Mouse (Mus musculus): ENCODE measurements around the gene Nfib. TPM values are rescaled to one million over a fixed set of nuclear protein-coding genes. Genes with fewer than 3 reads are reported as not detected.

Gene Nfib
- total RNA-seq, 4 experiments from 2014 or later: 69.0 to 96.9 (median 80.8) TPM

- DNase-seq (ENCODE audit: low spot score in 2 of 2): no peak
These were observed 162.7 kb downstream of the Nfib start for GRCm38 (mm10) chr4:82542656-82543397.

- DNase-seq (ENCODE audit: low spot score in 2 of 2): peak; percentile 57 to 63
These were observed 163.5 kb downstream of the Nfib start for GRCm38 (mm10) chr4:82541894-82542510.

GRCm38 (mm10) chr4:82540466-82540990 is 165.0 kb downstream of the Nfib start:
- DNase-seq (ENCODE audit: low spot score in 2 of 2): no peak

GRCm38 (mm10) chr4:82540048-82540410 is 165.5 kb downstream of the Nfib start:
- DNase-seq (ENCODE audit: low spot score in 2 of 2): no peak

- DNase-seq (ENCODE audit: low spot score in 2 of 2): no peak
These were observed 166.0 kb downstream of the Nfib start for GRCm38 (mm10) chr4:82539406-82540047.

GRCm38 (mm10) chr4:82538815-82539214 is 166.7 kb downstream of the Nfib start:
- no peak for DNase-seq (ENCODE audit: low spot score in 2 of 2)

- DNase-seq (ENCODE audit: low spot score in 2 of 2): no peak
These were observed 167.3 kb downstream of the Nfib start for GRCm38 (mm10) chr4:82538069-82538811.

GRCm38 (mm10) chr4:82537279-82537967 is 168.1 kb downstream of the Nfib start:
- no peak for DNase-seq (ENCODE audit: low spot score in 2 of 2)

- no peak for DNase-seq (ENCODE audit: low spot score in 2 of 2)
These were observed 168.9 kb downstream of the Nfib start for GRCm38 (mm10) chr4:82536435-82537278.

- DNase-seq (ENCODE audit: low spot score in 2 of 2): no peak
These were observed 169.7 kb downstream of the Nfib start for GRCm38 (mm10) chr4:82535606-82536434.

GRCm38 (mm10) chr4:82533231-82533630 is 172.3 kb downstream of the Nfib start:
- DNase-seq (ENCODE audit: low spot score in 2 of 2): no peak

- DNase-seq (ENCODE audit: low spot score in 2 of 2): no peak
These were observed 172.9 kb downstream of the Nfib start for GRCm38 (mm10) chr4:82532443-82533191.

- no peak for DNase-seq (ENCODE audit: low spot score in 2 of 2)
These were observed 173.6 kb downstream of the Nfib start for GRCm38 (mm10) chr4:82531977-82532376.

- DNase-seq (ENCODE audit: low spot score in 2 of 2): peak; percentile 56 to 71
These were observed 174.6 kb downstream of the Nfib start for GRCm38 (mm10) chr4:82530875-82531353.

GRCm38 (mm10) chr4:82528978-82529377 is 176.6 kb downstream of the Nfib start:
- DNase-seq (ENCODE audit: low spot score in 2 of 2): no peak

- DNase-seq (ENCODE audit: low spot score in 2 of 2): peak; percentile 22 to 50
These were observed 185.6 kb downstream of the Nfib start for GRCm38 (mm10) chr4:82519935-82520334.

- DNase-seq (ENCODE audit: low spot score in 2 of 2): no peak
These were observed 187.4 kb downstream of the Nfib start for GRCm38 (mm10) chr4:82518132-82518531.

- no peak for DNase-seq (ENCODE audit: low spot score in 2 of 2)
These were observed 188.2 kb downstream of the Nfib start for GRCm38 (mm10) chr4:82517311-82517710.

Measured in gastrocnemius, adult 8-10 months (tissue).